Comparison of ENCODE assay signal across 9 mouse cellular contexts in the genomic region with DNA sequence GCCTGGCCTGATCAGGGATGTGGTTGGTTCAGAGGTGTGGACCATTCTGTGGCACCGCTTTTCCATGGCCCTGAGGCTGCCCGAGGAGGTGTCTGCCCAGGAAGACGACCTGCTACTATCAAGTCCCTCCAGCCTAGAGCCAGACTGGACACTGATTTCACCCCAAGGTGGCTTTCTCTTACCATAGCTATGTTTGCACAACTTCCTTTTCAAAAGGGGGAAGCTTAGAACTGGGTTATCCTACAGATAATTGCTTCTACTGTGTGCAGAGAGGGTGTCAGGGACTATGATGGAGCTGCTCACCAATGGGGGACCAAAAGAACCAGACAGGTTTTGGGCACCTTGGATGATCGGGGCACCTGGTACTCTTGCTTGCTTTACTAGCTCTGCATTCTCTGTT.
"Had no signal": no experiment of that assay in that cellular context is flagged by ENCODE, and none has a peak within 500 bp of the region (broad histone marks: within the 10 kb centered on the region; RNA-seq: fewer than 3 reads in every experiment).

No protein-coding gene starts in this region.

- ATAC-seq: midbrain, embryonic 16.5 days had no signal

- DNase-seq: lung, adult 18-20 months; lung, embryonic 14.5 days; lung, postnatal 10 days; lung, postnatal 4 days; midbrain, embryonic 14.5 days; right cerebral cortex, postnatal 14 days; thymus, adult 2 months; thymus, postnatal 36 days had no signal
